Mouse (Mus musculus) neutrophil, adult 65 days (primary cell): Measurements from ENCODE around the gene Samd14. TPM values are rescaled to one million over a fixed set of nuclear protein-coding genes. Genes with fewer than 3 reads are reported as not detected.

ENCODE experiments used
- total RNA-seq: library from RNA; stranded (reverse); gene quantifications from 2 replicates; pipeline ENCODE4 v1.2.4, GENCODE M21; 2023

Gene Samd14
- total RNA-seq, result 1.3 and 1.4 TPM in 2 replicates

DNA sequence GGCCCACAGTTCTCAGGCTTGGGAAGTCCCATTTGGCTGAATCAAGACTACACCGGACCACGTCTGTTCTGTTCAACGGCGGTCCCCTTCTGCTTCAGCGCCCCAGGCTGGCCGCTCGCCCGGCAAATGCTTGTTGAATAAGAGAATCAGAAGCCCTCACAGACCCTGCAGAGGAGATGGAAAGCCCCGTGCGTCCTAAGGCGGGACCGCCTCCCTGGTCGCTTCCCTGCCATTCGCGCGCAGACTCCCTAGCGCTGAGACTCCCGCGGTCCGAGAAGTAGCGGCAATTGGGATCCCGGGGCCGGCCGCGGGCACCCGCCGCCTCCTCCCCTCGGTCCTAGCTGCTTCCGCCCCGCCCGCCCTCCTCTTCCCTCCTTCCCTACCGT lies at the start of gene Samd14:
TSS of gene Samd14 (plus strand) at position 251 of the 386 bp plus-strand sequence.

DNA sequence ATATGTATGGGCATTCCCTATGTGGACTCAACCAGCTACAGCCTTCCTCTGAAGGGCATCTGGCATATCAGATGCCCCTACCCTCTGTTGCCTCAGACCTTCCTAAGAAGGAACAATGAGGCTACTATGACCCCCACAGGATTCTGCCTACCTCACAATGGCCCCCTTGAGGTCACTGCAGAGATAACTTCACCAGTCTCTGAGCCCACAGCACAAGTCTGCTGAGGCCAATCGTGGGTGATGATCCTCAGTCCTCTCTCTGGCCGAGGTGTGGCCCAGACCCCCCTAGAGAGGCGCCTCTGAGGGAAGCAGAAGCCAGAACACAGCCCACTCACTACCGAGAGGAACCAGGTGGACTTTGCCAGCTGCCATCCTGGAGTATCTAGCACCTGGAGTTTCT lies 42.3 kb upstream of the Samd14 start, which contains the start of gene Hils1:
TSS of gene Hils1 (plus strand) at position 175 of the 400 bp plus-strand sequence.

DNA sequence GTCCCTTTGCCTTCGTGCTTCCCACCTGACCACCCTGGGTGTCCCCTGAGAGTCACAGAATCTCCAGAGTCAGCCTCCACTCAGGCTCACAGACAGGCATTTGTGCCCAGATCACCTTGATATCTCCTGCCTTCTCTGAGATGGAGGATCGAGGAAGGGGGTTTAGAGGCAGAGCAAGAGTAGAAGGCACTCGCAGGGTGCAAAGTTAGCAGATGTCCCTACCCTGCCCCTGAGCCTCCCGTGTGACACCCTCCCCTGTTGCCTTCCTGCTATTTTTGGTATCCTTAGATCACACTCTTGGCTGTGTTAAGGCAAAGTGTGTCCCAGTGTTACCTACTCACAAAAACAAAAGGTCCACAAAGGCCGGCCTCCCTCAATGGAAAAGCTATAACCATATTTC lies 33.5 kb upstream of the Samd14 start, which contains the start of gene Sgca:
TSS of gene Sgca (minus strand) at position 129 of the 400 bp plus-strand sequence.

DNA sequence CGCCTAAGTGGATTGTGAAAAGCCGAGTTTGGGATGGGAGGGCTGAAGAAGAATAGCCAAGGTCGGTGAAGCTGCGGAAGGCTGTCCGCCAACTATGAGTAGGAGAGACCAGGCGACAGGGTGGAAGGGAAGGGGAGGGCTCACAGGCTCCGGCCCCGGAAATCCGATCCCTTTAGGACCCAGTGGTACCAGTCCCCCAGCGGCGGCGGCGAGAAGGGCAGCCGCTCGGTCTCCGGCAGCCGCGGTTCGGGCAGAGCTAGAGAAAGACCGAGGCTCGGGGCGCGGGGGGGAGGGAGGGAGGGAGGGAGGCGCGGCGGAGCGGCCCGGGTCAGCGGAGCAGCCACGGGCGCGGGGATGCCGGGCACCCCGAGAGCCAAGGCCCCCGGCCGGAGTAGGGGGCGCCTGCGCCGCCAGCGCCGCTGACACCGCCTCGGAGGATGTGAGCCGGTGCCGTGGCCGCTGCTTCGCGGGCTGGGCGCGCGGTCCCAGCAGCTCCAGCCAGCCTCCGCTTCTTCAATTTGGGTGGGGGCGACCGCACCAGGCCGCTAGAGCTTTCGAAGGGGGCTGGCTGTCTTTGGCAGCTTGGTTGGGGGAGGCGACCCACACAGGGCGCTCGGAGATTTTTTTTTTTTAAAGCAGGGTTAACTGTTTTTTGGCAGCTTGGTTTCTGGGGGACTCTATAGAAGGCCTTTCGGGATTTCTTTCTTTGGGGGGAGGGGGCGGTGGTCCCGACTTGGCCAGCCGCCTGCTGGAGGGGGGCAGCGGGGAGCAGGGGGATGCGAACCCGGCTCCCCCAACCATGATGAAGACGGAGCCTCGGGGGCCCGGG lies 18.7 kb upstream of the Samd14 start, which contains the start of gene Ppp1r9b:
TSS of gene Ppp1r9b (plus strand) at position 287 of the 829 bp plus-strand sequence.

DNA sequence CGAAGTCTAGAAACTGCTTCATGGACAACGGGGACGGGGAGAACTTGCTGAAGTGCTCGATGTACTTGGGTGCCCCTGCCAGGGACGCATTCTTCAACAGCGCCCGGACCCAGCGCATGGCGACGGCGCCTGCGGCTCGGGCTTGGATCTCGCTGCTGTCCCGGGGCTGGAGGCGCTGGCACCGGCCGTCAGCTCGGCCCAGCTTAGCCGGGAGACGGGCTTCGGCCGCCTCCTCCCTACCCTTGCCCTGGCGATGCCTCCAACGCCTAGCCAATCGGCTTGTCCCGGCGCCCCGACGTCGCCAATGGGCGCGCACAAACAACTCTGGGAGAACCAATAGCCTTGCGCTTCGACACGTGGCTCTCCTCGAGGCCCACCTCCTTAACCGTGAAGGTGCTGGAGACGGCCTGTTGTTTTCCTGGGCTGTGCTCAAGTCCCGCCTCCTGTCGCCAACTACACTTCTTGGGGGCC lies 31.5 kb downstream of the Samd14 start, which contains the start of gene Pdk2:
TSS of gene Pdk2 (minus strand) at position 216 of the 471 bp plus-strand sequence.

Other genes starting within 250 kb of the Samd14 start
- gene Tmem92, start 227.2 kb upstream of the Samd14 start, total RNA-seq, result not detected in 2 replicates
- gene Col1a1, start 73.7 kb upstream of the Samd14 start, total RNA-seq, result 139 and 187 TPM in 2 replicates
- gene Hils1, start 42.3 kb upstream of the Samd14 start, total RNA-seq, result not detected in 2 replicates
- gene Sgca, start 33.6 kb upstream of the Samd14 start, total RNA-seq, result not detected in 2 replicates
- 82.7 and 95.5 TPM in 2 replicates for gene Ppp1r9b, start 18.8 kb upstream of the Samd14 start, total RNA-seq
- 2.2 and 4.4 TPM in 2 replicates for gene Pdk2, start 31.5 kb downstream of the Samd14 start, total RNA-seq
- not detected in 2 replicates for gene Itga3, start 66.9 kb downstream of the Samd14 start, total RNA-seq
- gene Dlx3, start 110.2 kb downstream of the Samd14 start, total RNA-seq, result not detected in 2 replicates
- gene Dlx4, start 136.4 kb downstream of the Samd14 start, total RNA-seq, result not detected in 2 replicates